Mouse (Mus musculus) CD4-positive naive resting alpha-beta T cell, adult 57 days (primary cell): ENCODE data around the gene Cyp4a12b. TPM values are rescaled to one million over a fixed set of nuclear protein-coding genes. Genes with fewer than 3 reads are reported as not detected.

Source experiments
- total RNA-seq: library from RNA; stranded (reverse); gene quantifications from one replicate; pipeline ENCODE4 v1.2.4, GENCODE M21; 2023

Cyp4a12b gene
- total RNA-seq: not detected

DNA sequence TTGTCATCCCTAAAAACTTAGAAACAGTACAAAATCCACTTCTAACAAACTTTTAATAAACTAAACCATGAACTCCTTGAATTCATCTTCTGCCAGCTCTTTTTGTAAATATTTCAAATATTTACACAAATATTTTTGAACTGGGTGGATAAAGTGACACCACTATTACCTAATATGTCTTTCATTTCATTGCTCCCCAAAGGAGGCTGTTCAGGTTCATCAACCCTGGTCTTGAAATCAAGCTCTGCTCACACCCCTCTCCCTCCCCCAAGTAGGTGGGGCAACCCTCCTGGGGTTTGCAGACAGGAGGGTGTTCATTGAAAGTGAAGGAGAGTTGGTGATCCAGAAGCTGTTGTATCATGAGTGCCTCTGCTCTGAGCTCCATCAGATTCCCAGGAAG lies at the start of gene Cyp4a12b:
TSS of gene Cyp4a12b (plus strand) at position 301 of the 400 bp plus-strand sequence.

DNA sequence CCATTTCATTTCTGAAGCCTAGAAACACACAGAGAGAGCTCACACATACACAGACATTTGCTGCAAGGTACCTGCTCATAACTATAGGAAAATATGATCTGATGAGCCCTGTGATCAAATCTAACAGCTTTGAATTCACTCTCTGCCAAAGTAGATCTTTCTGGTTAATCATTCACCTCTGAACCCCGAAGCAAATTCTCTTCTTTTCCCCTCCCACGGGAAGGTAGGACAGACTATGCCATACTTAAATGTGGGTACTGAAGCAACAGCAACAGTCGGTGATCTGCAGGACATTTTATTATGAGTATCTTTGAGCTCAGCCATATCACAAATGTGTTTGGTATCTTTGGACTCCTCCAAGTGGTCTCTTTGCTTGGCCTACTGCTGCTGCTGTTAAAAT lies 40.9 kb downstream of the Cyp4a12b start, which contains the start of gene Cyp4a30b:
TSS of gene Cyp4a30b (plus strand) at position 301 of the 400 bp plus-strand sequence.

Other genes with a start within 250 kb of the Cyp4a12b start
- gene Cyp4a29, start 169.5 kb upstream of the Cyp4a12b start, total RNA-seq: not detected
- not detected for gene Cyp4a12a, start 112.6 kb upstream of the Cyp4a12b start, total RNA-seq
- gene Cyp4a30b, start 41.0 kb downstream of the Cyp4a12b start, total RNA-seq: not detected
- not detected for gene Cyp4a14, start 84.5 kb downstream of the Cyp4a12b start, total RNA-seq
- not detected for gene Cyp4a10, start 106.6 kb downstream of the Cyp4a12b start, total RNA-seq
- not detected for gene Cyp4a31, start 152.0 kb downstream of the Cyp4a12b start, total RNA-seq
- gene Cyp4a32, start 189.3 kb downstream of the Cyp4a12b start, total RNA-seq: not detected
- gene Cyp4b1, start 236.1 kb downstream of the Cyp4a12b start, total RNA-seq: not detected